Mouse (Mus musculus) intestine, postnatal 0 days (tissue): ENCODE measurements at regions not wholly inside any gene's neighbourhood (a gene's known extent, or its start where the extent isn't known, plus 50 kb on each side); places are given as distances from the start of the nearest gene placed in this dataset.
A peak's percentile ranks its signal among the peaks of the same experiment; 100 is the strongest.

ENCODE experiments used
- ATAC-seq: fragments of 200-750 bp; cut with Nextera tagmentation; 2 replicates; pipeline ENCODE4 v1.8.0; 2017; ENCODE audit warnings: mild to moderate bottlenecking, moderate TSS enrichment, moderate library complexity
- H3K27ac ChIP-seq: fragments of 300-500 bp; sonication (generic); 2 replicates; pipeline ENCODE4 v1.5.1; 2014; ENCODE audit warnings: mild to moderate bottlenecking, low read depth, low read length, moderate library complexity
- H3K27me3 ChIP-seq: fragments of 300-500 bp; sonication (generic); replicated peaks from 2 replicates; pipeline ENCODE4 v1.6.1; 2014; ENCODE audit warnings: low read length, mixed read lengths; ENCODE audit not compliant: control insufficient read depth, insufficient read depth
- H3K36me3 ChIP-seq: fragments of 300-500 bp; sonication (generic); 2 replicates; pipeline ENCODE4 v1.6.1; 2014; ENCODE audit warnings: mild to moderate bottlenecking, moderate library complexity; ENCODE audit not compliant: control insufficient read depth, insufficient read depth
- H3K4me1 ChIP-seq: fragments of 300-500 bp; sonication (generic); replicated peaks from 2 replicates; pipeline ENCODE4 v1.6.1; 2014; ENCODE audit warnings: antibody characterized with exemption, low read length, mixed read lengths; ENCODE audit not compliant: control insufficient read depth, insufficient read depth
- H3K4me2 ChIP-seq: fragments of 300-500 bp; sonication (generic); replicated peaks from 2 replicates; pipeline ENCODE4 v1.6.1; 2014; ENCODE audit warnings: low read depth, mild to moderate bottlenecking, moderate library complexity
- H3K4me3 ChIP-seq: fragments of 300-500 bp; sonication (generic); 2 replicates; pipeline ENCODE4 v1.5.1; 2014; ENCODE audit warnings: low read depth, low read length
- H3K9ac ChIP-seq: fragments of 300-500 bp; sonication (generic); 2 replicates; pipeline ENCODE4 v1.6.1; 2014; ENCODE audit warnings: mild to moderate bottlenecking, low read depth, low read length
- H3K9me3 ChIP-seq: fragments of 300-500 bp; sonication (generic); 2 replicates; pipeline ENCODE4 v1.6.1; 2016; ENCODE audit warnings: mixed run types; ENCODE audit not compliant: control insufficient read depth
- CTCF ChIP-seq: sonication (generic); IDR thresholded peaks from 2 replicates; pipeline ENCODE4 v1.5.1; 2016; ENCODE audit warnings: low read depth, mild to moderate bottlenecking, control low read depth, antibody characterized with exemption, moderate library complexity
- WGBS: fragments of 180-500 bp; shearing (Covaris S2); extraction: QIAGEN DNeasy Blood & Tissue Kit; methylation state at CpG from one replicate; pipeline ENCODE4 v1.1.7; 2014; 5-methylcytosine and 5-hydroxymethylcytosine counted together

GRCm38 (mm10) chr3:145207071-145207470, 85.2 kb upstream of the Col24a1 start:
- Histone ChIP-seq H3K4me3 (no peak overlapping the region), H3K9ac (no peak overlapping the region), H3K9me3 (no peaks in the 10 kb centered on the region), H3K4me1 (no peaks in the 10 kb centered on the region), H3K27me3 (no peaks in the 10 kb centered on the region), H3K36me3 (no peaks in the 10 kb centered on the region), H3K4me2 (no peak overlapping the region), H3K27ac (no peak overlapping the region)
- 41% methylated on average over 4 of the region's 4 CpGs for WGBS
- no peak for TF ChIP-seq CTCF
- ATAC-seq = no peak

GRCm38 (mm10) chr3:145210166-145210565, 82.1 kb upstream of the Col24a1 start:
- Histone ChIP-seq H3K4me3 (no peak overlapping the region), H3K4me1 (no peaks in the 10 kb centered on the region), H3K27ac (no peak overlapping the region), H3K4me2 (no peak overlapping the region), H3K9me3 (no peaks in the 10 kb centered on the region), H3K36me3 (no peaks in the 10 kb centered on the region), H3K9ac (no peak overlapping the region), H3K27me3 (no peaks in the 10 kb centered on the region)
- WGBS = 95% methylated on average over 5 of the region's 5 CpGs
- ATAC-seq = no peak
- no peak for TF ChIP-seq CTCF

DNA sequence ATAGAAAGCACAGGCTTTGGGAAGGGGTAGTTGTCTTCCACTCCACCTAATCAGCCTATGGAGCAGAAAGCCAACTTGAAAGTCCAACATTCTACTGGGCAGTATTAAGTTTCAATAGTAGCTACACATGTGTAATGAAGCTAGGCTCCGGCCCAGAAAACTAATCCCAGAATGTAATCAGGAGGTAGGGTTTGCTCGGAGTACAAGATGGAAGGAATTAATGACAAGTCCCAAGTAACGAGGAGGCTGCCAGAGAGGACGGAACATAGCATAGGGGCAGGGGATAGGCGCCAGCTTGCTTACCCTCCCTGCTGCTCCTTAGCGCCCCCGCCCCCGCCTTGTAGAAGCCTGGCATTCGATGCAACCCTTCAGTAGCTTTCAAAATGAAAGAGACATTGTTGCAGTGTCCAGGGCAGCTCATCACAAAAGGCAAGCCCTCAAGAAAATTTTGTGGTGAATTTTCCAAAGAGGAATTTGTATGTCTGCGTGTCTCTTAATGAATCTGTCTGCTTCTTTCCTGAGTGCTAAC, 75.2 kb upstream of the Col24a1 start:
- Histone ChIP-seq H3K27ac (no peak overlapping the region), H3K9me3 (peaks cover 4% of the 10 kb centered on the region; the same call in 1 of the 2 replicates), H3K9ac (no peak overlapping the region), H3K36me3 (no peaks in the 10 kb centered on the region), H3K4me2 (no peak overlapping the region), H3K4me3 (no peak overlapping the region), H3K27me3 (no peaks in the 10 kb centered on the region), H3K4me1 (no peaks in the 10 kb centered on the region)
- WGBS = 84% methylated on average over 10 of the region's 10 CpGs
- ATAC-seq = no peak
- no peak for TF ChIP-seq CTCF

DNA sequence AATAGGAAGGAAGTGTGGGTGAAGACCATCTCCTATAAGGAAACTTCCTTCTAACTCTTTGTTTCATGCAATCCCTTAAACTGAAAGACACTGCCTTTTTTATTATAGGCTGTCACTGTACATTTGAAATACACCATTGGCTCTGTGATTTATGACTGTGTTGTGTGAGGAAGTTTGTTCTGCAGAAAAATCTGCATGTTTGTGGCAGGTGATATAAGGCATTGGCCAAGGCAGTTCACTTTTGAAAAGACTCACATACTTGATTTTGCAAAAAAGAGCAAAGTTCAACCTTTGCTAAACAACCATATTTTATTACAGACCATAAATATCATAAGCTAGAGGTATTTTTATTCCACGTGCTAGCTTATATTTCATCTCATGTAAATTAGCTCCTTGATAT, 69.3 kb upstream of the Col24a1 start:
- Histone ChIP-seq H3K27me3 (no peaks in the 10 kb centered on the region), H3K9ac (no peak overlapping the region), H3K4me1 (no peaks in the 10 kb centered on the region), H3K4me3 (no peak overlapping the region), H3K27ac (no peak overlapping the region), H3K4me2 (no peak overlapping the region), H3K9me3 (peaks cover 4% of the 10 kb centered on the region; the same call in 1 of the 2 replicates), H3K36me3 (no peaks in the 10 kb centered on the region)
- ATAC-seq = peak; percentile 83
- 41% methylated on average over 1 of the region's 1 CpGs for WGBS
- no peak for TF ChIP-seq CTCF

DNA sequence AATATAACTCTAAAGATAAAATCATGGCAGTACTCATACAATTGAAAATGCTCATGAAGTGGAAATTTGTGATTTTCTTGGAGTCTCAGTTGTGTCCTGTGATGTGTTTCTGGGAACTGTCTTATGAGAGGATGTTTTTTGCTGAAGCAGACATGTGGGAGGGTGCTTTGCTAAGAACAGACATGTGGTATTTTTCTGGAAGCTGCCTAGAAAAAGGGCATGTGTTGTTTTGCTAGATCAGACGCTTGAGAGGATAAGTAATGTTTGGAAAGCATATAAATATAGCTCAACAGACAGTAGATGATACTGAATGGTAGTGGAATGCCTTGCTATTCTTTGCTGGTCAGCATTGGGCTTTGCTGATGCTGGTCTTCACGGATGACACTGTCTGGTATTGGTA, 68.2 kb upstream of the Col24a1 start:
- ATAC-seq = no peak
- no peaks in the 10 kb centered on the region for H3K4me1 ChIP-seq
- 77% methylated on average over 2 of the region's 2 CpGs for WGBS
- no peak overlapping the region for H3K9ac ChIP-seq
- H3K4me3 ChIP-seq = no peak overlapping the region
- no peaks in the 10 kb centered on the region for H3K36me3 ChIP-seq
- H3K9me3 ChIP-seq = peaks cover 4% of the 10 kb centered on the region; the same call in 1 of the 2 replicates
- H3K27ac ChIP-seq = no peak overlapping the region
- no peak overlapping the region for H3K4me2 ChIP-seq
- TF ChIP-seq CTCF = no peak
- H3K27me3 ChIP-seq = no peaks in the 10 kb centered on the region

GRCm38 (mm10) chr3:145230721-145231120, 61.6 kb upstream of the Col24a1 start:
- 30% methylated on average over 6 of the region's 6 CpGs for WGBS
- Histone ChIP-seq H3K9ac (no peak overlapping the region), H3K27me3 (no peaks in the 10 kb centered on the region), H3K4me1 (no peaks in the 10 kb centered on the region), H3K9me3 (no peaks in the 10 kb centered on the region), H3K36me3 (no peaks in the 10 kb centered on the region), H3K4me3 (no peak overlapping the region), H3K4me2 (no peak overlapping the region), H3K27ac (no peak overlapping the region)
- ATAC-seq = no peak
- no peak for TF ChIP-seq CTCF

GRCm38 (mm10) chr3:145242138-145242537, 50.1 kb upstream of the Col24a1 start:
- Histone ChIP-seq H3K4me1 (no peaks in the 10 kb centered on the region), H3K27ac (no peak overlapping the region), H3K4me2 (no peak overlapping the region), H3K9me3 (no peaks in the 10 kb centered on the region), H3K9ac (no peak overlapping the region), H3K4me3 (no peak overlapping the region), H3K36me3 (no peaks in the 10 kb centered on the region), H3K27me3 (no peaks in the 10 kb centered on the region)
- 68% methylated on average over 5 of the region's 5 CpGs for WGBS
- no peak for ATAC-seq
- TF ChIP-seq CTCF = no peak
